Mouse (Mus musculus) retina, adult 2 months (tissue): ENCODE measurements around the gene Mtor.
A peak's percentile ranks its signal among the peaks of the same experiment; 100 is the strongest.

Source experiments
- DNase-seq: peaks from one replicate; pipeline ENCODE4 v3.0.0-alpha.2; 2012; ENCODE audit warnings: low read depth, low spot score

The Mtor gene

GRCm38 (mm10) chr4:148448179-148448852, at the start of gene Mtor:
Gene Mtor, plus strand, starts transcription at chr4:148448611.
- peak; percentile 95 for DNase-seq

GRCm38 (mm10) chr4:148399437-148400094, 48.8 kb upstream of the Mtor start:
- DNase-seq = no peak

GRCm38 (mm10) chr4:148403402-148403801, 45.0 kb upstream of the Mtor start:
- DNase-seq = no peak

- no peak for DNase-seq
These were observed 43.7 kb upstream of the Mtor start for GRCm38 (mm10) chr4:148404748-148405147.

GRCm38 (mm10) chr4:148405255-148405788, 43.1 kb upstream of the Mtor start:
- no peak for DNase-seq

- DNase-seq = no peak
These were observed 40.0 kb upstream of the Mtor start for GRCm38 (mm10) chr4:148408256-148408975.

- DNase-seq = no peak
These were observed 32.8 kb upstream of the Mtor start for GRCm38 (mm10) chr4:148415575-148415974.

- DNase-seq = peak; percentile 43
These were observed 31.3 kb upstream of the Mtor start for GRCm38 (mm10) chr4:148417074-148417526.

- no peak for DNase-seq
These were observed 30.9 kb upstream of the Mtor start for GRCm38 (mm10) chr4:148417559-148417958.

GRCm38 (mm10) chr4:148426950-148427850, 21.2 kb upstream of the Mtor start:
- no peak for DNase-seq

- no peak for DNase-seq
These were observed 19.9 kb upstream of the Mtor start for GRCm38 (mm10) chr4:148428544-148428943.

GRCm38 (mm10) chr4:148429121-148429520, 19.3 kb upstream of the Mtor start:
- DNase-seq = no peak

- DNase-seq = peak; percentile 44
These were observed 18.7 kb upstream of the Mtor start for GRCm38 (mm10) chr4:148429686-148430085.

- no peak for DNase-seq
These were observed 17.4 kb upstream of the Mtor start for GRCm38 (mm10) chr4:148430880-148431519.

- DNase-seq = no peak
These were observed 15.9 kb upstream of the Mtor start for GRCm38 (mm10) chr4:148432488-148432887.

GRCm38 (mm10) chr4:148433336-148433735, 15.1 kb upstream of the Mtor start:
- no peak for DNase-seq

GRCm38 (mm10) chr4:148433813-148434212, 14.6 kb upstream of the Mtor start:
- DNase-seq = no peak

- DNase-seq = no peak
These were observed 13.9 kb upstream of the Mtor start for GRCm38 (mm10) chr4:148434554-148434953.

GRCm38 (mm10) chr4:148435106-148435505, 13.3 kb upstream of the Mtor start:
- DNase-seq = no peak

GRCm38 (mm10) chr4:148435657-148436330, 12.6 kb upstream of the Mtor start:
- DNase-seq = no peak
